Mouse (Mus musculus) kidney, postnatal 14 days (tissue): ENCODE data around the gene Srrt.
"Not testable (repeated sequence)": the region's sequence is repeated elsewhere in the genome, so short reads cannot be mapped to it uniquely, and the experiment has no call there.

Source experiments
- DNase-seq: peaks from one replicate; pipeline ENCODE4 v3.0.0; 2022; ENCODE audit warnings: mixed read lengths

Srrt gene

GRCm38 (mm10) chr5:137295712-137296111, 11.8 kb downstream of the Srrt start:
- DNase-seq, result no peak

GRCm38 (mm10) chr5:137295296-137295695, 12.2 kb downstream of the Srrt start:
- DNase-seq, result no peak

DNA sequence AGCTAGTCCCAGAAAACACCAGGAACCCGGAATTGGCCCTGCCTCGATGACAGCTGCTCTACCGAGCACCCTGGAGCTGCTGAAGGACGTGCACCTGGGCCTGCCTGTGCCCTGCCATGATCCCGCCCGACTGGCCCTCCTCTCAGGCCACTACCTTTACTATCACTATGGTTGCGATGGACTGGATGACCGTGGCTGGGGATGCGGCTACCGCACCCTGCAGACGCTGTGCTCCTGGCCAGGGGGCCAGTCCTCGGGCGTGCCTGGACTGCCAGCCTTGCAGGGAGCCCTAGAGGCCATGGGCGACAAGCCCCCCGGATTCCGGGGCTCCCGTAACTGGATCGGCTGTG, 12.8 kb downstream of the Srrt start:
- no peak for DNase-seq

DNA sequence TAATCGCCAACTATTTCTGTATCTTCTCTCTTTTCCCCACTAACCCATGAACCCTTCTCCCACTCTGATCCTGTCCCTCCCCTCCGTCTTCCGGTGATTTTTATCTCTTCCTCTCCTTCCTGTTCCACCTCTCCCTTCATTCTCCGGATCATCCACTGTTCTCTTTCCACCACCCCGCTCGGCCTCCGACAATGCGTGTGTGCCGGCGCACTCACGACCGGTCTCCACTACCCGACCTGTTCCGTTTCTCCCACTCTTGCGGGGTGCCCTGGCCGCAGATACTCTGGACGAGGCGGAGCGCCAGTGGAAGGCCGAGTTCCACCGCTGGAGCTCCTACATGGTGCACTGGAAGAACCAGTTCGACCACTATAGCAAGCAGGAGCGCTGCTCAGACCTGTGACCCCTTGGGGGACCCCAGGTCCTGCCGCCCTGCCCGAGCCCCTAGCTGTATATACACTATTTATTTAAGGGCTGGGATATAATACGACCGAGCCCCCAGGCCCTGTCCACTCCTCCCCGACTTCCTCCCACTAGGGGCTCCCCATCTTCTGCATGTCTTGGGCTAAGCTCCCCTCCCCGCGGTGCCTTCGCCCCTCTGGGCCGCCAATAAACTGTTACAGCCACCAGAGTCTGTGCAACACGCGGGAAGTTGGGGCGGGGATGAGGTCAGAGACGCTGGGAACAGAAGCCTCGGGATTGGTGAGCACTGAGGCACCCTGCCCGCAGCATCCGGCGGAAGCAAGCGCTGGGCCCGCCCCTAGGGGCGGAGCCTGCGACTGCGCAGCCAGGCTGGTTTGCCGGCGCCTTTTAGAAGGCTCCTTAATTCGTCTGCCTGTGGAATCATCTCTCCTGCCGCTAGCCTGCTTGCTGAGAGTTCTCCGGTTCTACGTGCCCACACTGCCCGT, 13.4 kb downstream of the Srrt start, which contains the start of gene Ufsp1:
Gene Ufsp1 (plus strand): TSS at position 791 of the 905 bp plus-strand sequence.
- DNase-seq, result peak; percentile 98

- DNase-seq, result peak; percentile 91
These were observed 14.2 kb downstream of the Srrt start for GRCm38 (mm10) chr5:137293282-137293681.

- no peak for DNase-seq
These were observed 16.0 kb downstream of the Srrt start for GRCm38 (mm10) chr5:137291381-137291926.

DNA sequence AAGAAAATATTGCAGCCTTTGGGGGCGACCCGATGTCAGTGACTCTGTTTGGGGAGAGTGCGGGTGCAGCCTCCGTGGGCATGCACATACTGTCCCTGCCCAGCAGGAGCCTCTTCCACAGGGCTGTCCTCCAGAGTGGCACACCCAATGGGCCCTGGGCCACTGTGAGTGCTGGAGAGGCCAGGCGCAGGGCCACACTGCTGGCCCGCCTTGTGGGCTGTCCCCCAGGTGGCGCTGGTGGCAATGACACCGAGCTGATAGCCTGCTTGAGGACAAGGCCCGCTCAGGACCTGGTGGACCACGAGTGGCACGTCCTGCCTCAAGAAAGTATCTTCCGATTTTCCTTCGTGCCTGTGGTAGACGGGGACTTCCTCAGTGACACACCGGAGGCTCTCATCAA, 16.8 kb downstream of the Srrt start:
- peak; percentile 78 for DNase-seq

GRCm38 (mm10) chr5:137289591-137290365, 17.7 kb downstream of the Srrt start:
- no peak for DNase-seq

GRCm38 (mm10) chr5:137288999-137289470, 18.4 kb downstream of the Srrt start:
- no peak for DNase-seq

GRCm38 (mm10) chr5:137287953-137288743, 19.3 kb downstream of the Srrt start:
- DNase-seq, result no peak

DNA sequence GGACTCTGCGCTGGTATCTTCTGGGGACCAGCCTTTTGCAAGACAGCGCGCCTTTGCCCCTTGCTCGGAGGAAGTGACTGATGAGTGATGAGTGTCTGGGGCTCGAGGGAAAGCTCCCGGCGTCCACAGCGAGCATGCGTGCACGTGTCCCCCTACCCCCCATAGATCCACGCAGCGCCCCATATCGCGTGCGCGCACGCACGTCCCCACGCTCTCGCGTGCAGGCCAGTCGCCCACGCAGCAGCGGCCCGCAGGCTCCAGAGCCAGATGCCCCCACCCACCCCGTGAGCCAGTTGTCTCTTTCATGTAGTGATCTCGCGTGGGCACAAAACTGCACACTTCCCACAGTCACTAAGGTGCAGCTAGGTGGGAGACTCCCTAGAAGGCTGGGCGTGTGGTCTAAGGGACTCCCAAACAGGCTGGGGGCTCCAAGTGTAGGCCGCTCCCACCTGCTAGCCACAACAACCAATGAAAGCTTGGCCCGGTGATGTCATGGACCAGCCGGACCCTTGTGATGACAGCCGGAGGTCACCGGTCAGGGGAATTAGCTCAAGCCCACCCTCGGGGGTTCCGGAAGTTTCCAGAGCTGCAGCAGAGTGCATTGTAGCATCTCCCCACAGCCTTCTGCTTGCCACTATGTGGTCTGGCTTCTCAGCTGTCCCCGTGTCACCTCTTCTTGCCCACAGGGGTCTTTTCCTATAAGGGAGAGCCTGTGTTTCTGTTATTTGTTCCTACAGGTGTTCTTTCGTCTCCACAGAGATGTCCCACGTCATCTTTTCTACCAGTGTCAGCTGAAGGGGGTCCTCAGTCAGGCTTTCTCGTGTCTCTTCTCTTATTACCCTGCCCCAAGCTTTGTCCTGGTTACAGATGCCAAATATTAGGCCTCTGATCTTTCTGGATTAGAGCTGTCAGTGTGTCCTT, 20.2 kb downstream of the Srrt start, which contains the start of gene Ache:
Gene Ache (plus strand): TSS at position 488 of the 921 bp plus-strand sequence.
- DNase-seq, result no peak

GRCm38 (mm10) chr5:137286655-137287031, 20.8 kb downstream of the Srrt start:
- peak; percentile 90 for DNase-seq

GRCm38 (mm10) chr5:137285986-137286385, 21.5 kb downstream of the Srrt start:
- DNase-seq, result no peak

DNA sequence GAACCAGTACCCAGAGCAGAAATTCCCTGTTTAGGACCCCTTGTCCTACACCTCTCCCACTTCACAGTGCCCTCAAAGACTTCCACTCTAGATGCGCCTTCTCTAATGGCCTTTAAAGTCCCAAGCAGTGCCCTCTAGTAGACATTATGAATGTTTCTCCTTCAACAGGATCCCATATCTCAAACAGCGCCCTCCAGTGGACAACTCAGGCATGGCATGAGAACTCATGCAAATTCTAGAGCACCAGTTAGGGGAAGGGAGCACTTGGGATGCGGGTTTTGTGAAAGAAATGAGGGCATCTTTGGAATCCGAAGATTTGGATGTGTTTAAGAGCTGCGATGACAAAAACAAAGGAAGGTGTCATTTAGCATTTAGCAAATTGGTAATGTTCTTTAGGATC, 22.4 kb downstream of the Srrt start:
- DNase-seq, result no peak

- DNase-seq, result not testable (repeated sequence)
These were observed 23.1 kb downstream of the Srrt start for GRCm38 (mm10) chr5:137284411-137284810.

GRCm38 (mm10) chr5:137277360-137278342, 29.8 kb downstream of the Srrt start:
- DNase-seq, result peak; percentile 55

DNA sequence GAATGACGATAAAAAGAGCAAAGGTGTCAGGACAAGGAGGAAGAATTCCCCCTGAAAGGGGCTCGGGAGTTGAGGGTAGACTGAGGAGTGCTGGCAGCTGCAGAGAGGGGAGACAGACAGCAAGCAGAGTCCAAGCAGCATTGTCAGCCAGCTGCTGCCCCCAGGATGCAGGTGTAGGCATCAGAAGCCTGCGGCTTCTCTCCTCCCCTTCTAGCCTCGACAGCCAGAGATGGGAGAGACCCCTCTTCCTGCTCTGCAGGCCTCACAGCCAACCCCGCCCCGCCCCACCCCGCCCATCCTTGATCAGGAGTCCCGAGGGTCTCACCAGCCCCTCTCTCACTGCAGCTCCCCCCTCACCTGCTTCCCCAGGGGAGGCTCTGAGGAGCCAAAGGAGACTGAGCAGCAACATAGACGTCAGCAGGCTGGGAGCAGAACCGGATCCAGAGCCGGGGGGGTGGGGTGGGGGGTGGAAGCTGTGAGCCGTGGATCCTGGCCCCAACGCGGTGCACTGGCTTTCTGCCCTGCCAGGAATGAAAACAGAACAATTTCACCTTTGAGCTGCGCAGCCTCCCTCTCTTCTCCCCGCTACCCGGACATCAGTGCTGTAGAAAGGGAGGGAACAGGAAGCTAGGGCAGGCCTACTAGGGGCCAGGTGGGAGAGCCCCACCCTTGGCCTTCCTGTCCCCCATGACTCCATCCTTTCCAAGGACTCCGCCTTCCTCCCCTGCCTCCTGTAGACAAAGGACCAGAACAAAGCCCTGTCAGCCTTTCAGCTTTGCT, 39.2 kb downstream of the Srrt start:
- DNase-seq, result peak; percentile 47

GRCm38 (mm10) chr5:137264787-137265186, 42.7 kb downstream of the Srrt start:
- no peak for DNase-seq
